Mouse (Mus musculus) myocyte (in vitro differentiated cells): ENCODE results near the gene Fam193a. TPM values are rescaled to one million over a fixed set of nuclear protein-coding genes. Genes with fewer than 3 reads are reported as not detected.

Experiments
- H3K27me3 ChIP-seq: one replicate; pipeline ENCODE4 v1.6.1; 2011; ENCODE audit not compliant: control insufficient read depth, insufficient read depth, insufficient read length
- H3K36me3 ChIP-seq: one replicate; pipeline ENCODE4 v1.6.1; 2011; ENCODE audit not compliant: control insufficient read depth, insufficient read depth
- H3K4me2 ChIP-seq: one replicate; pipeline ENCODE4 v1.6.1; 2011; ENCODE audit warnings: low read depth, control low read depth
- H3K4me3 ChIP-seq: one replicate; pipeline ENCODE4 v1.5.1; 2011; ENCODE audit warnings: mild to moderate bottlenecking, control low read depth, moderate library complexity
- H3K79me2 ChIP-seq: one replicate; pipeline ENCODE4 v1.6.1; 2011; ENCODE audit not compliant: control insufficient read depth, insufficient read depth
- H3ac ChIP-seq: one replicate; pipeline ENCODE4 v1.6.1; 2011; ENCODE audit not compliant: control insufficient read depth, insufficient read length
- CEBPB ChIP-seq: IDR thresholded peaks from 2 replicates; pipeline ENCODE4 v1.6.1; 2011; ENCODE audit warnings: mild to moderate bottlenecking, moderate library complexity; ENCODE audit not compliant: poor library complexity, insufficient read depth, severe bottlenecking
- E2F4 ChIP-seq: IDR thresholded peaks from one replicate; pipeline ENCODE4 v1.6.1; 2011; ENCODE audit warnings: mild to moderate bottlenecking, control low read depth, moderate library complexity; ENCODE audit not compliant: insufficient read depth
- MAX ChIP-seq: IDR thresholded peaks from one replicate; pipeline ENCODE4 v1.6.1; 2011; ENCODE audit warnings: low read depth, mild to moderate bottlenecking, control low read depth
- MYOD1 ChIP-seq, 3 experiments: IDR thresholded peaks; one replicate each; pipeline ENCODE4 v1.6.1; 2011; ENCODE audit warnings: control low read depth in 2 of 3, low read depth in 2 of 3, mild to moderate bottlenecking in 2 of 3, moderate library complexity in 1 of 3; ENCODE audit not compliant: insufficient read length in 2 of 3, control insufficient read depth in 1 of 3
- MYOG ChIP-seq, 3 experiments: IDR thresholded peaks; one replicate each; pipeline ENCODE4 v1.6.1; 2011; ENCODE audit warnings: control low read depth in 2 of 3, low read depth in 2 of 3, mild to moderate bottlenecking in 2 of 3; ENCODE audit not compliant: insufficient read length in 2 of 3, control insufficient read depth in 1 of 3, insufficient read depth in 1 of 3
- POLR2A ChIP-seq: IDR thresholded peaks from one replicate; pipeline ENCODE4 v1.6.1; 2011; ENCODE audit warnings: low read depth, mild to moderate bottlenecking, control low read depth, moderate library complexity; ENCODE audit not compliant: insufficient read length
- POLR2AphosphoS2 ChIP-seq: IDR thresholded peaks from one replicate; pipeline ENCODE4 v1.6.1; 2011; ENCODE audit warnings: low read depth, control low read depth; ENCODE audit not compliant: insufficient read length
- REST ChIP-seq: IDR thresholded peaks from one replicate; pipeline ENCODE4 v1.6.1; 2011; ENCODE audit warnings: mild to moderate bottlenecking, control low read depth, moderate library complexity; ENCODE audit not compliant: insufficient read depth, insufficient read length
- SRF ChIP-seq: IDR thresholded peaks from one replicate; pipeline ENCODE4 v1.6.1; 2011; ENCODE audit warnings: low read depth; ENCODE audit not compliant: control insufficient read depth, insufficient read length
- TCF12 ChIP-seq: IDR thresholded peaks from one replicate; pipeline ENCODE4 v1.6.1; 2011; ENCODE audit warnings: mild to moderate bottlenecking, control low read depth; ENCODE audit not compliant: poor library complexity, insufficient read depth, severe bottlenecking
- TCF3 ChIP-seq: IDR thresholded peaks from one replicate; pipeline ENCODE4 v1.6.1; 2011; ENCODE audit warnings: low read depth, control low read depth; ENCODE audit not compliant: insufficient read length
- USF1 ChIP-seq: IDR thresholded peaks from one replicate; pipeline ENCODE4 v1.6.1; 2011; ENCODE audit warnings: low read depth, mild to moderate bottlenecking, control low read depth, moderate library complexity
- polyA plus RNA-seq: library from polyadenylated mRNA; unstranded; fragments of >200 nt; fragmentation: generic; extraction: Trizol; gene quantifications from one replicate; pipeline ENCODE4 v1.2.1, GENCODE M21; 2012; ENCODE audit warnings: missing spikeins

Gene Fam193a
- polyA plus RNA-seq, 1 experiment, result 12.7 TPM

- H3K36me3 ChIP-seq, result peaks cover 67% of the 10 kb centered on the region
- TF ChIP-seq POLR2A (no peak), CEBPB (no peak), USF1 (no peak), MYOD1 (IDR thresholded peaks at IDR 0.05; ENCODE audit: control insufficient read depth in 1 of 3, insufficient read length in 2 of 3, low read depth in 2 of 3) (no peak), POLR2AphosphoS2 (no peak), TCF12 (no peak), SRF (no peak), REST (no peak), MYOG (IDR thresholded peaks at IDR 0.05; ENCODE audit: control insufficient read depth in 1 of 3, insufficient read depth in 1 of 3, insufficient read length in 2 of 3, low read depth in 2 of 3) (no peak), MAX (no peak), E2F4 (no peak), TCF3 (no peak)
- no peak overlapping the region for H3K4me3 ChIP-seq
- H3K27me3 ChIP-seq, result no peaks in the 10 kb centered on the region
- H3ac ChIP-seq, result no peak overlapping the region
- H3K4me2 ChIP-seq, result no peak overlapping the region
- no peaks in the 10 kb centered on the region for H3K79me2 ChIP-seq
Observed at GRCm38 (mm10) chr5:34439768-34440167, 70.0 kb downstream of the Fam193a start.

GRCm38 (mm10) chr5:34441797-34442196, 72.1 kb downstream of the Fam193a start:
- H3K27me3 ChIP-seq, result no peaks in the 10 kb centered on the region
- no peaks in the 10 kb centered on the region for H3K79me2 ChIP-seq
- TF ChIP-seq TCF3 (no peak), MYOD1 (IDR thresholded peaks at IDR 0.05; ENCODE audit: control insufficient read depth in 1 of 3, insufficient read length in 2 of 3, low read depth in 2 of 3) (no peak), TCF12 (no peak), CEBPB (no peak), POLR2A (no peak), MAX (no peak), REST (no peak), POLR2AphosphoS2 (no peak), E2F4 (no peak), MYOG (IDR thresholded peaks at IDR 0.05; ENCODE audit: control insufficient read depth in 1 of 3, insufficient read depth in 1 of 3, insufficient read length in 2 of 3, low read depth in 2 of 3) (no peak), USF1 (no peak), SRF (no peak)
- no peak overlapping the region for H3K4me2 ChIP-seq
- no peak overlapping the region for H3ac ChIP-seq
- H3K4me3 ChIP-seq, result no peak overlapping the region
- H3K36me3 ChIP-seq, result peaks cover 60% of the 10 kb centered on the region

GRCm38 (mm10) chr5:34446207-34446606, 76.5 kb downstream of the Fam193a start:
- Histone ChIP-seq H3ac (no peak overlapping the region), H3K27me3 (no peaks in the 10 kb centered on the region), H3K79me2 (no peaks in the 10 kb centered on the region), H3K36me3 (peaks cover 47% of the 10 kb centered on the region), H3K4me3 (no peak overlapping the region), H3K4me2 (no peak overlapping the region)
- no peak for TF ChIP-seq SRF
- no peak for TF ChIP-seq POLR2A
- TF ChIP-seq E2F4, result no peak
- TF ChIP-seq MYOD1 (IDR thresholded peaks at IDR 0.05; ENCODE audit: control insufficient read depth in 1 of 3, insufficient read length in 2 of 3, low read depth in 2 of 3), result no peak
- no peak for TF ChIP-seq TCF3
- TF ChIP-seq USF1, result no peak
- TF ChIP-seq POLR2AphosphoS2, result no peak
- TF ChIP-seq REST, result no peak
- TF ChIP-seq MAX, result no peak
- TF ChIP-seq CEBPB, result no peak
- no peak for TF ChIP-seq MYOG (IDR thresholded peaks at IDR 0.05; ENCODE audit: control insufficient read depth in 1 of 3, insufficient read depth in 1 of 3, insufficient read length in 2 of 3, low read depth in 2 of 3)
- TF ChIP-seq TCF12, result no peak

GRCm38 (mm10) chr5:34458994-34459393, 89.3 kb downstream of the Fam193a start:
- TF ChIP-seq TCF12, result no peak
- no peak for TF ChIP-seq TCF3
- TF ChIP-seq SRF, result no peak
- H3K79me2 ChIP-seq, result no peaks in the 10 kb centered on the region
- no peaks in the 10 kb centered on the region for H3K27me3 ChIP-seq
- H3K4me3 ChIP-seq, result no peak overlapping the region
- peaks cover 42% of the 10 kb centered on the region for H3K36me3 ChIP-seq
- H3ac ChIP-seq, result no peak overlapping the region
- no peak overlapping the region for H3K4me2 ChIP-seq

GRCm38 (mm10) chr5:34461294-34461693, 91.6 kb downstream of the Fam193a start:
- TF ChIP-seq TCF12, result no peak
- no peak for TF ChIP-seq TCF3
- no peak for TF ChIP-seq POLR2A
- TF ChIP-seq E2F4, result no peak
- no peak for TF ChIP-seq MAX
- TF ChIP-seq REST, result no peak
- TF ChIP-seq MYOD1 (IDR thresholded peaks at IDR 0.05; ENCODE audit: control insufficient read depth in 1 of 3, insufficient read length in 2 of 3, low read depth in 2 of 3), result no peak
- TF ChIP-seq USF1, result no peak
- no peak for TF ChIP-seq SRF
- TF ChIP-seq MYOG (IDR thresholded peaks at IDR 0.05; ENCODE audit: control insufficient read depth in 1 of 3, insufficient read depth in 1 of 3, insufficient read length in 2 of 3, low read depth in 2 of 3), result no peak
- no peak for TF ChIP-seq CEBPB
- no peak for TF ChIP-seq POLR2AphosphoS2
- H3ac ChIP-seq, result no peak overlapping the region
- no peaks in the 10 kb centered on the region for H3K79me2 ChIP-seq
- H3K27me3 ChIP-seq, result no peaks in the 10 kb centered on the region
- H3K4me3 ChIP-seq, result no peak overlapping the region
- H3K36me3 ChIP-seq, result peaks cover 51% of the 10 kb centered on the region
- H3K4me2 ChIP-seq, result no peak overlapping the region
